Mouse (Mus musculus) liver, embryonic 14.5 days (tissue): ENCODE results near the gene Cerk.

Source experiments
- CTCF ChIP-seq: IDR thresholded peaks from 2 replicates; pipeline ENCODE4 v1.5.1; 2016; ENCODE audit warnings: antibody characterized with exemption, low read depth, control low read depth
- EP300 ChIP-seq: IDR thresholded peaks from 2 replicates; pipeline ENCODE4 v1.6.1; 2016; ENCODE audit warnings: antibody characterized with exemption, low read depth

- TF ChIP-seq CTCF (no peak), EP300 (no peak)
Measured at GRCm38 (mm10) chr15:86203292-86203793, 17.4 kb upstream of the Cerk start.
